Mouse (Mus musculus): ENCODE measurements around the gene Wdfy3.

DNA sequence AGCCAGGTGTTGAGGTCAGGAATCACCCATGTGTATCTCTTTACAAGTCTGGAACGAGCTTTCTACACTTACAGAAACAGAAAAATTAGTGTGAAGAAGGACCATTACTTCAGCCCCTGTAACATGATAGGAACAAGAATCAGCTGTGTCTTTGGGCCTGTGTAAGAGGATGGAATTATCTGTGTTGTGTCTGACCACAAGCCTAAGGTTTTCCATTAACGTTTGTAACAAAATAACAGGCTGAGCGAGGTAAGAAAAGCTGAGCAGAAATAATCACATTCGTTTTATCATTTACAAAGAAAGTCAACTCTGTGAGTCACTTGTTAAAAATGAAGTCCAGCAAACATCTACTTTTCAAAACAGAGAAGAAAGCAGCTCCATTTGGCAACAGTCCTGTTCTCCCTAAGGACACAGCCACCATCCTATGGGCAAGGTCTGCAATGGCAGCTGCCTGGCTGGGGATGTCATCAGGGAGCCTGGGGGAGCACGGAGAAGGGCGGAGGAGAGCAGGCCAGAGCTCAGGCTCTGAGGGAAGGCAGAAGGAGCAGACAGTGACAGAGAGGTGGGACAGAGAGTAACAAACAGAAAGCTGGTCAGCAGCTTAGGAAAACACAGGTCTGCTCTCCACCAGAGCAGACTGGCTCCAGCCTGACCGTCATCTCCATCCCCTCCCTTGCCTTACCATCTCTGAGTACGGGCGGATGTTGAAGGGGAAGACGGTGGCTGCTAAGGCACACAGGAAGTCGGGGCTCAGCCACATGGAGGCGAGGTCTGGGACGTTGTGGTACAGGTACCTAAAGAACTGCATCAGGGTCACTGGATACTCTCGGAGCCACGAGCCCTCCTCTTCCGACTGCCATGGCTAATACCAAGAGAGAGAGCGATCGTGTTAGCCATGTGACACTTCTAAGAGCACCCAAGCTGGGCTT lies 173.7 kb downstream of the Wdfy3 start:
- no peak for TF ChIP-seq CTCF (IDR thresholded peaks at IDR 0.05; ENCODE audit: insufficient read depth, low read depth, low read length)
- TF ChIP-seq POLR2A (IDR thresholded peaks at IDR 0.05; ENCODE audit: insufficient read depth, low read depth, low read length), result no peak

Data from olfactory bulb, adult 2 months (tissue).